Mouse (Mus musculus) induced T-regulatory cell, adult 2 months (primary cell): ENCODE data around the gene Cltc.
A peak's percentile ranks its signal among the peaks of the same experiment; 100 is the strongest.

ENCODE experiments used
- DNase-seq: peaks from one replicate; pipeline ENCODE4 v3.0.0-alpha.2; 2012; ENCODE audit warnings: low read depth

Gene Cltc

DNA sequence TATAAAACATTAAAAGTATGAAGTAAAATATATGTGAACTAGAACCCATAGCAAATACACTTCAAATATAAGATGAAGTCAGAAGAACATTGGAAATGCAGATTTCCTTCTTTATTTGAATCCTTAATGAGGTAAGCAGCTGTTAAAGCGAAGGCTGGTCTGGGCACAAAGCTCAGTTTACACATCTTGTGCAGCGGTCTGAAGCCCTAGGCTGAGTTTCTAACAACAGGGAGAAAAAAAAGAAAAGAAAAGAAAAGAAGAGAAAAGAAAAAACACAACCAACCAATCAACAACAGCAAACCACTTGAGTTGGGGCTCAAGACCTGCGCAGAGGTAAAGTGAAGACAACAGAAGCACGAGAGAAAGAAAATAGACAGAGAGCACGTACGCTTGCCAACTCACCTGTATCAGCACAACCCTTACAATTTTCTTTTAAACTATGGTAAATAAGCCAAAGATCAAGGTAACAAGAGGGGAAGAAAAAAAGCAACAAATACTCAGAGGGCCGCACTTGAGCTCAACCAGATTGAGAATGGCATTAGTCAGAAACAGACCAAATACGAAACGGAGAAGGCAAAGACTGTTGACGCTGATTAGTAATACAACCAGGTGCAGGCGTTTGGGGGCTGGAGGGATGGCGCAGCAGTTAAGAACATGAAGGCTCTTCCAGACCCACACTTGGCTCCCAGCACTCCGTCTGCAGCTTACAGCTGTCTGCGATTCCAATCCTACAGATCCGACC, 109.5 kb downstream of the Cltc start:
- peak; percentile 59 for DNase-seq

DNA sequence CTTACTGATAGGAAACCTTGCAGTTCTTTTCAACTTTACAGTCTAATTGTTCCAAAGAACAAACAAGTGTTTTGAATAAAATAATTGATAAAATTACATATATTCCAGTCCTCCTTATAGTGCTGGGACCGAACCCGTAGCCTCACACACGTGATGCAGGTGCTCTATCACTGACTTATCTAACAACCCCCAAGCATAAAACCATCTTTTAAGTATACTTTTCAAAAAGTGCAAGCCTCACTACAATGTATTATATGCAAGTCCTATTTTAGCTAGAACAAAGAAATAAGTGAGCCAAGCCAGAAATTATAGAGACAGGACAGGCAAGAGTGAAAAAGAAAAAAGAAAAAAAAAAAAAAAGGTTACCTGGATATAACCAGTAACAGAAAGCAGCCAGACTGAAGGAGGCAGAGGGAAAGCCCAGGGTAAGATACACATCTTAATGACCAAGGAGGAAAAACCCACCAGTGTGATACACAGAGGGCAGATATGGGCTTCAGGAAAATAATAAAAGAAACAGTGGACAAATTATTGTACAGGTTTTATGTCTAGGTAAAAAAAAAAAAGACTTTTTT, 110.4 kb downstream of the Cltc start:
- peak; percentile 61 for DNase-seq

DNA sequence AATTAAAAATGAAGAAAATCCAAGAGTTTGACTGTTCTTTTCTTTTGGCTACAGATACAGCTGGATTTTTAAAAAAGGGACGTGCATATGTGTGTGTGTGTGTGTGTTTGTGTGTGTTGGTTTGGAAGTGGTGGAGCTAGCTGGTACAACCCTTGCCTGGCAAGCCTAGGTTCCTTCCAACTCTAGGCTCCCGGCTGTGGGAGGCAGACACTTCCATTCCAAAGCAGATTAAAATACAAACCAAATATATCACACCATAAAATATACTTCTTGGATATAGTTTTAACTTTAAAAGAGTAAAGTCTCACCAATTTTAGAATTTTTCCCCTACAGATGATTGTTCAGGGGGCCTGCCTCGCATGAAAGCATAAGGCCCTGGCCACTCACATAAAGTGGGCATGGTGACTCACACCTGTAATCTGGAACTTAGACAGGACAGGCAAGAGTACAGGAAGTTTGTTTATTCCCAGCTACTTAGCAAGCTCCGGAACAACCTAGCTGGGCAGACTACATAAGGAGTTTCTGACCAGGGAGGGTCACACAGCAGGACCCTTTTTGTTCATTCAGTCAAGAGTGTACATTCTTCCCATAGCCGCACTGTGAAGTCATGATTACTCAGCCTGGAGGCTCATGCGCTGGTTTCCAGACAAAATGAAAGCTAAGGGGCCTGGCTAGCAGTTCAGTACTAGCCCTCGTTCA, 111.1 kb downstream of the Cltc start:
- DNase-seq, result peak; percentile 56

DNA sequence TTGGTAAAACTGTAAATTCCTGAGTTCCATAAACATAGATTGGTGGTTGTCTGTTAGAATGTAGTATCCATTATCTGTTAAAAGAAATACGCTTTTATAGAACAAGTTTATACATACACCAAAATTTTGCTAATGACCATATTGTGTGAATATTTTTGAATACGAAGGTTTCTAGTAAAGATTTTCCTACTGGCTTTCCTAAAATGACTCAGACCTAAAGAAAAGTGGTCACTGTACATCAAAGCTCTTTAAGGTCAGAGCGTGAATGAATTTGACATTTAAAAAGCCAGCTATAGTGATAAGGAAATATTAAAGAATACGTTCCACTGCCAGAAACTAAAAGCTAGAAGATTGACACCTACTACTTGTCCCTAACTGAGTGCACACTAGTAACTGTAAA, 112.8 kb downstream of the Cltc start:
- peak; percentile 43 for DNase-seq
